ENCODE assay signal across 8 mouse cellular contexts in the genomic region with DNA sequence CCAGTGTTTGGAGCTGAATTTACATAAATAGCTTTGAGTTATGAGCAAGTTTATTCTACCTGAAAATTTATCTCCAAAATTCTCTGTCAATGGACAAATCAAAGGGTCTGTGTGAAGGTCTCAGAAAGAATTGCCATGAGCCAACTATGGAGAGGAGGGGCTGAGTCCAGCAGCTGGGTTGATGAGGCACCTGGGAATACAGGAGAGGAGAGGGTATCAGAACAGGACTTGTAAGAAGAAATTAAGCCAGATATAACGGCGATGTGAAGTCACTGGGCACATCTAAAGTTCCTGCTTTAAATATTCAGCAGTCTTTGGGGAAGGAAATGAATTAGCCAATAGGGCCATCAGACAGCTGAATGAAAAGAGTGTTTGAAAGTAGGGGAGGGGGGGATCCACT.
DNase-seq lines count a peak whose midpoint lies in the region; ATAC-seq lines count a peak whose summit lies in the region.

No protein-coding gene starts in this region.

- H3K9ac ChIP-seq in kidney, embryonic 15.5 days = no peak overlapping the region
- H3K9ac ChIP-seq in forebrain, embryonic 14.5 days (ENCODE audit: low read length) = no peak overlapping the region
- H3K9ac ChIP-seq in hindbrain, embryonic 13.5 days = no peak overlapping the region
- no peak overlapping the region for H3K9ac ChIP-seq in midbrain, embryonic 14.5 days (replicated peaks; ENCODE audit: low read length)

- no peak for ATAC-seq in kidney, embryonic 15.5 days (replicated peaks; ENCODE audit: low FRiP score)
- ATAC-seq in forebrain, embryonic 14.5 days = no peak
- peak; percentile 22; the same call in 1 of the 2 replicates for ATAC-seq in hindbrain, embryonic 13.5 days (ENCODE audit: low FRiP score)
- no peak for ATAC-seq in midbrain, embryonic 14.5 days (ENCODE audit: low FRiP score, low TSS enrichment)

- peaks cover 21% of the 10 kb centered on the region for H3K4me1 ChIP-seq in kidney, embryonic 15.5 days
- H3K4me1 ChIP-seq in forebrain, embryonic 14.5 days (ENCODE audit: control insufficient read depth, insufficient read depth, low read length) = peaks cover 45% of the 10 kb centered on the region
- peaks cover 57% of the 10 kb centered on the region for H3K4me1 ChIP-seq in hindbrain, embryonic 13.5 days (replicated peaks)
- peaks cover 41% of the 10 kb centered on the region for H3K4me1 ChIP-seq in midbrain, embryonic 14.5 days (ENCODE audit: control insufficient read depth, insufficient read depth, low read length)

- no peak for DNase-seq in kidney, postnatal 36 days
- peak; percentile 11 for DNase-seq in forebrain, embryonic 14.5 days (ENCODE audit: low spot score)
- peak; percentile 31 for DNase-seq in midbrain, embryonic 14.5 days
- no peak for DNase-seq in right cerebral cortex, postnatal 10 days (ENCODE audit: low spot score in 2 of 2)
- DNase-seq in left cerebral cortex, adult 11 months (ENCODE audit: low spot score) = no peak
- no peak for DNase-seq in cerebellum, postnatal 4 days (ENCODE audit: low spot score in 2 of 2)

- no peaks in the 10 kb centered on the region for H3K36me3 ChIP-seq in kidney, embryonic 15.5 days
- H3K36me3 ChIP-seq in forebrain, embryonic 14.5 days (ENCODE audit: control insufficient read depth, insufficient read depth, low read length) = no peaks in the 10 kb centered on the region
- H3K36me3 ChIP-seq in hindbrain, embryonic 13.5 days = no peaks in the 10 kb centered on the region
- no peaks in the 10 kb centered on the region for H3K36me3 ChIP-seq in midbrain, embryonic 14.5 days (ENCODE audit: control insufficient read depth, insufficient read depth, low read length)

- H3K4me3 ChIP-seq in kidney, embryonic 15.5 days (replicated peaks) = no peak overlapping the region
- H3K4me3 ChIP-seq in forebrain, embryonic 14.5 days (ENCODE audit: low read depth, low read length) = no peak overlapping the region
- H3K4me3 ChIP-seq in hindbrain, embryonic 13.5 days = no peak overlapping the region
- no peak overlapping the region for H3K4me3 ChIP-seq in midbrain, embryonic 14.5 days (replicated peaks; ENCODE audit: low read depth, low read length)

- H3K9me3 ChIP-seq in kidney, embryonic 15.5 days (replicated peaks) = no peaks in the 10 kb centered on the region
- no peaks in the 10 kb centered on the region for H3K9me3 ChIP-seq in forebrain, embryonic 14.5 days (replicated peaks; ENCODE audit: control insufficient read depth, low read length)
- H3K9me3 ChIP-seq in hindbrain, embryonic 13.5 days = no peaks in the 10 kb centered on the region
- no peaks in the 10 kb centered on the region for H3K9me3 ChIP-seq in midbrain, embryonic 14.5 days (ENCODE audit: control insufficient read depth, low read length)

- H3K27me3 ChIP-seq in kidney, embryonic 15.5 days = no peaks in the 10 kb centered on the region
- no peaks in the 10 kb centered on the region for H3K27me3 ChIP-seq in forebrain, embryonic 14.5 days (replicated peaks; ENCODE audit: control insufficient read depth, insufficient read depth, low read length)
- H3K27me3 ChIP-seq in hindbrain, embryonic 13.5 days = no peaks in the 10 kb centered on the region
- H3K27me3 ChIP-seq in midbrain, embryonic 14.5 days (ENCODE audit: control insufficient read depth, insufficient read depth, low read length) = no peaks in the 10 kb centered on the region

- H3K27ac ChIP-seq in kidney, embryonic 15.5 days = peak overlapping the region; percentile 27; the same call in 1 of the 2 replicates
- H3K27ac ChIP-seq in forebrain, embryonic 14.5 days (ENCODE audit: low read depth, low read length) = no peak overlapping the region
- peak overlapping the region; percentile 76 for H3K27ac ChIP-seq in hindbrain, embryonic 13.5 days
- peak overlapping the region; percentile 33; the same call in 1 of the 2 replicates for H3K27ac ChIP-seq in midbrain, embryonic 14.5 days (replicated peaks; ENCODE audit: low read depth, low read length)

- WGBS in kidney, embryonic 15.5 days = 43% methylated on average over 2 of the region's 2 CpGs
- 11% methylated on average over 2 of the region's 2 CpGs for WGBS in forebrain, embryonic 14.5 days
- 16% methylated on average over 2 of the region's 2 CpGs for WGBS in hindbrain, embryonic 13.5 days
- WGBS in midbrain, embryonic 14.5 days = 27% methylated on average over 2 of the region's 2 CpGs

- H3K4me2 ChIP-seq in kidney, embryonic 15.5 days = no peak overlapping the region
- H3K4me2 ChIP-seq in forebrain, embryonic 14.5 days (ENCODE audit: low read length) = no peak overlapping the region
- H3K4me2 ChIP-seq in hindbrain, embryonic 13.5 days = no peak overlapping the region
- no peak overlapping the region for H3K4me2 ChIP-seq in midbrain, embryonic 14.5 days (ENCODE audit: low read length)

Comparison
In these comparisons a context has a peak if more than half of its experiments do, and no peak if none do; other contexts are left out.
1. DNase-seq: peak in forebrain, embryonic 14.5 days (single experiment) and midbrain, embryonic 14.5 days (single experiment); none in kidney, postnatal 36 days (0 of 2), right cerebral cortex, postnatal 10 days (0 of 2), left cerebral cortex, adult 11 months (single experiment) and cerebellum, postnatal 4 days (0 of 2).